Mouse (Mus musculus): ENCODE data around the gene Akr7a5.

The Akr7a5 gene

DNA sequence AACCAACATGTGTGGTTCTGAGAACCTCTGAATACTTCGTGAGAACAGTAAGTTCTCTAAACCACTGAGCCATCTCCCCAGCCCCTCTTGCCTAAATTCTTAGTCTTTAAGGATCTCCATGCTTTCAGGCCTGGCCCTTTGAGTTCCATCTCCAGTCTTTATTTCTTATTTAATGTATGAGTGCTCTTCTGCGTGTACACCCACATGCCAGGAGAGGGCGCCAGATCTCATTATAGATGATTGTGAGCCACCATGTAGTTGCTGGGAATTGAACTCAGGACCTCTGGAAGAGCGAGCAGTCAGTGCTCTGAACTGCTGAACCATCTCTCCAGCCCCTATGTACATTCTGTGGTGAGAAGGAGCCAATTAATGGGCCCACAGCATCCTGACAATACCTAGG is 2.1 kb downstream of the Akr7a5 start:
- no peaks in the 10 kb centered on the region for H3K27me3 ChIP-seq (ENCODE audit: control insufficient read depth, insufficient read depth, low read length, poor library complexity, severe bottlenecking)
- H3K36me3 ChIP-seq (ENCODE audit: control insufficient read depth, insufficient read depth, low read length, poor library complexity, severe bottlenecking), result peaks cover 7% of the 10 kb centered on the region; the same call in 1 of the 2 replicates
- peak; percentile 77 for DNase-seq (ENCODE audit: low read depth, low spot score)

- peak; percentile 25 for DNase-seq (ENCODE audit: low read depth, low spot score)
- peaks cover 7% of the 10 kb centered on the region; the same call in 1 of the 2 replicates for H3K36me3 ChIP-seq (ENCODE audit: control insufficient read depth, insufficient read depth, low read length, poor library complexity, severe bottlenecking)
- no peaks in the 10 kb centered on the region for H3K27me3 ChIP-seq (ENCODE audit: control insufficient read depth, insufficient read depth, low read length, poor library complexity, severe bottlenecking)
These were observed 7.9 kb downstream of the Akr7a5 start for GRCm38 (mm10) chr4:139318449-139318848.

DNA sequence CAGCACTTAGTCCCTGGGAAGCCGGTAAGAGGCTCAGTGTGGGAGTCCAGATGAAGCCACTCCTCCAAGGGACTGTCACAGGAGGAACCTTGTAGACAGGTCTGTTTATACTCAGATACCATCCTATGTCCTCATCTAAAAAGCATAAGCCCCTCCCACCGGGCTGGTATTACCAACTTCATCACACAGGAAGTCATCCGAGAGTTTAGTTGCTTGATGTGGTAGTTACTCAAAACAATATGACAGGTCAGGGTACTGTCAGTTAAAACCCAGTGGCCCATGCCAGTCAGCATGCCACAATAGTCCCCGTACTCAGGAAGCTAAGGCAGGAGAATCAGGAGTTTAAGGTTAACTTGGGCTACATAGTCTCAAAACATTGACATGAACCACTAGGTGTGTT is 9.2 kb downstream of the Akr7a5 start:
- DNase-seq (ENCODE audit: low read depth, low spot score), result no peak
- H3K27me3 ChIP-seq (ENCODE audit: control insufficient read depth, insufficient read depth, low read length, poor library complexity, severe bottlenecking), result no peaks in the 10 kb centered on the region
- peaks cover 7% of the 10 kb centered on the region; the same call in 1 of the 2 replicates for H3K36me3 ChIP-seq (ENCODE audit: control insufficient read depth, insufficient read depth, low read length, poor library complexity, severe bottlenecking)

DNA sequence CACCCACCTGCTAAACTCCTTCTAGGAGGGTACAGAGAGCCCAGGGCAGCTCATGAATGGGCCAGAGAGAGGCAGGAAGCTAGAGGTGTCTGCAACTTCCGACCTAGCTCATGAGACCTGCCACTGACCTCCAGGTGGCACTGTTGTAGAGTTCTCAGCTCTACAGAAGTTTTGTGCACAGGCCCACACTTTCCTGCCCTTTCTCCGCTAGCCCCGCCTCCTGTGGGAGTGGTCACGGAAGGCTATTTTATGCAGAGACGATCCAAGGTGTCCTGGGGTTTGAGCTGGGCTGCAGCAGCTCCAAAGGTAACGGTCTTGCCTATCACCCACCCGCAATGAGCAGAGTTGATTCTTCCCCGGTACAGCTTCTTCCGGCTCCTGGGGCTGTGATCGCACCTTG is 20.1 kb downstream of the Akr7a5 start:
- H3K27me3 ChIP-seq (ENCODE audit: control insufficient read depth, insufficient read depth, low read length, poor library complexity, severe bottlenecking), result no peaks in the 10 kb centered on the region
- peak; percentile 96 for DNase-seq (ENCODE audit: low read depth, low spot score)

DNA sequence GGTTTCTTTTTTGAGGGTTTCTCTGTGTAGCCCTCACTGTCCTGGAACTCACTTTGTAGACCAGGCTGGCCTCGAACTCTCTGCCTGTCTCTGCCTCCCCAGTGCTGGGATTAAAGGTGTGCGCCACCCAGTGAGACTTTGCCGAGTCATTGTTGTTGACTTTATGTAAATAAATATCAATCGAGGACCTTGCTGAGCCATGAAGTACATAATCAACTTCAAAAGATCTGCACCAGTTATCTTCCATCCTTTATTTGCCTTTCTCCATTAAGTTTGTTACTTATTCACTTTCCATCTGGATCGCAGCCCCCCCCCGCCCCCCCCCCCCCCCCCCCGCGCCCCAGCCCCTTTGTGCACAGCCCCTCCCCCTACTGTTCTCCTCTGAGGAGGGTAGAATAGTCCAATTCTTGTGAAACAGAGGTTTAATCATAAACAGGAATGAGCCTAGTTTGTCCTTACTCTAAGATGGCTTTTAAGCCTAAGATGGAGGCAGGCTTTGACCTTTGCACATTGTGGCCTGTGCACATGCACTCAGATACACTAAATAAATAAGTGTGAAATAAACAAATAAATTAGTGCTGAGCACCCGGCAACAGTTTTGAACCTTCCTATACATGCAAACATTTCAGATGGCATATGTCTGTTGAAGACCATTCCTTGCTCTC is 24.2 kb downstream of the Akr7a5 start:
- DNase-seq (ENCODE audit: low read depth, low spot score), result no peak

More for the DNA sequence above, 20.1 kb downstream of the Akr7a5 start:
- no peaks in the 10 kb centered on the region for H3K36me3 ChIP-seq (ENCODE audit: control insufficient read depth, insufficient read depth, low read length, poor library complexity, severe bottlenecking)

GRCm38 (mm10) chr4:139335507-139335906 is 25.0 kb downstream of the Akr7a5 start:
- DNase-seq (ENCODE audit: low read depth, low spot score), result no peak
- H3K27me3 ChIP-seq (ENCODE audit: control insufficient read depth, insufficient read depth, low read length, poor library complexity, severe bottlenecking), result no peaks in the 10 kb centered on the region

More for the DNA sequence above, 24.2 kb downstream of the Akr7a5 start:
- Histone ChIP-seq H3K27me3 (ENCODE audit: control insufficient read depth, insufficient read depth, low read length, poor library complexity, severe bottlenecking) (no peaks in the 10 kb centered on the region), H3K36me3 (ENCODE audit: control insufficient read depth, insufficient read depth, low read length, poor library complexity, severe bottlenecking) (no peaks in the 10 kb centered on the region)

DNA sequence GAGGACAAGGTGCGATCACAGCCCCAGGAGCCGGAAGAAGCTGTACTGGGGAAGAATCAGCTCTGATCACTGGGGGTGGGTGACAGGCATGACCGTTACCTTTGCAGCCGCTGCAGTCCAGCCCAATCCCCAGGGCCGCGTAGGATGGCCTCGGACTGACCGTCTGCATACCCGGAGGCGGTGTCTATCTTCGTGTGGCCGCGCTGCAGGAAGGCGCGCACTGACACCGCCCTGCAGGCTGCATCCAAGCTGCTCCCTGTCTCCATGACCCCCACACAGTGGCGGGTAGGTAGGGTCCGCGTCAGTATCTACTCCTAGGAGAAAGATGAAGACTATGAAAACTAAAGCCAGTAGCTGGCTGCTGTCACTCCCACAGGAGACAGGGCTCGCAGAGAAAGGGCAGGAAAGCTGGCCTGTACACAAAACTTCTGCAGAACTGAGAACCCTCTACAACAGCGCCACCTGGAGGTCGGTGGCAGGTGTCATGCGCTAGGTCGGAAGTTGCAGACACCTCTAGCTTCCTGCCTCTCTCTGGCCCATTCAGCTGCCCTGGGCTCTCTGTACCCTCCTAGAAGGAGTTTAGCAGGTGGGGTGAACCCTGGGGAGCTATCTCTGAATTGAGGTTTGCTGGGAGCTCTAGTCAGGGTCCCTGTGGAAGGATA is 26.4 kb downstream of the Akr7a5 start:
- peak; percentile 92 for DNase-seq (ENCODE audit: low read depth, low spot score)
- Histone ChIP-seq H3K27me3 (ENCODE audit: control insufficient read depth, insufficient read depth, low read length, poor library complexity, severe bottlenecking) (no peaks in the 10 kb centered on the region), H3K36me3 (ENCODE audit: control insufficient read depth, insufficient read depth, low read length, poor library complexity, severe bottlenecking) (no peaks in the 10 kb centered on the region)

More at GRCm38 (mm10) chr4:139335507-139335906, 25.0 kb downstream of the Akr7a5 start:
- no peaks in the 10 kb centered on the region for H3K36me3 ChIP-seq (ENCODE audit: control insufficient read depth, insufficient read depth, low read length, poor library complexity, severe bottlenecking)

GRCm38 (mm10) chr4:139338145-139338544 is 27.6 kb downstream of the Akr7a5 start:
- Histone ChIP-seq H3K36me3 (ENCODE audit: control insufficient read depth, insufficient read depth, low read length, poor library complexity, severe bottlenecking) (no peaks in the 10 kb centered on the region), H3K27me3 (ENCODE audit: control insufficient read depth, insufficient read depth, low read length, poor library complexity, severe bottlenecking) (no peaks in the 10 kb centered on the region)
- no peak for DNase-seq (ENCODE audit: low read depth, low spot score)

GRCm38 (mm10) chr4:139340835-139341234 is 30.3 kb downstream of the Akr7a5 start:
- DNase-seq (ENCODE audit: low read depth, low spot score), result no peak
- Histone ChIP-seq H3K27me3 (ENCODE audit: control insufficient read depth, insufficient read depth, low read length, poor library complexity, severe bottlenecking) (no peaks in the 10 kb centered on the region), H3K36me3 (ENCODE audit: control insufficient read depth, insufficient read depth, low read length, poor library complexity, severe bottlenecking) (no peaks in the 10 kb centered on the region)

- DNase-seq (ENCODE audit: low read depth, low spot score), result no peak
- no peaks in the 10 kb centered on the region for H3K27me3 ChIP-seq (ENCODE audit: control insufficient read depth, insufficient read depth, low read length, poor library complexity, severe bottlenecking)
- no peaks in the 10 kb centered on the region for H3K36me3 ChIP-seq (ENCODE audit: control insufficient read depth, insufficient read depth, low read length, poor library complexity, severe bottlenecking)
These were observed 31.2 kb downstream of the Akr7a5 start for GRCm38 (mm10) chr4:139341556-139342233.

- Histone ChIP-seq H3K36me3 (ENCODE audit: control insufficient read depth, insufficient read depth, low read length, poor library complexity, severe bottlenecking) (peaks cover 2% of the 10 kb centered on the region), H3K27me3 (ENCODE audit: control insufficient read depth, insufficient read depth, low read length, poor library complexity, severe bottlenecking) (no peaks in the 10 kb centered on the region)
- no peak for DNase-seq (ENCODE audit: low read depth, low spot score)
These were observed 33.2 kb downstream of the Akr7a5 start for GRCm38 (mm10) chr4:139343718-139344117.

- peaks cover 2% of the 10 kb centered on the region for H3K36me3 ChIP-seq (ENCODE audit: control insufficient read depth, insufficient read depth, low read length, poor library complexity, severe bottlenecking)
- no peak for DNase-seq (ENCODE audit: low read depth, low spot score)
- H3K27me3 ChIP-seq (ENCODE audit: control insufficient read depth, insufficient read depth, low read length, poor library complexity, severe bottlenecking), result no peaks in the 10 kb centered on the region
These were observed 35.0 kb downstream of the Akr7a5 start for GRCm38 (mm10) chr4:139345416-139346019.

DNA sequence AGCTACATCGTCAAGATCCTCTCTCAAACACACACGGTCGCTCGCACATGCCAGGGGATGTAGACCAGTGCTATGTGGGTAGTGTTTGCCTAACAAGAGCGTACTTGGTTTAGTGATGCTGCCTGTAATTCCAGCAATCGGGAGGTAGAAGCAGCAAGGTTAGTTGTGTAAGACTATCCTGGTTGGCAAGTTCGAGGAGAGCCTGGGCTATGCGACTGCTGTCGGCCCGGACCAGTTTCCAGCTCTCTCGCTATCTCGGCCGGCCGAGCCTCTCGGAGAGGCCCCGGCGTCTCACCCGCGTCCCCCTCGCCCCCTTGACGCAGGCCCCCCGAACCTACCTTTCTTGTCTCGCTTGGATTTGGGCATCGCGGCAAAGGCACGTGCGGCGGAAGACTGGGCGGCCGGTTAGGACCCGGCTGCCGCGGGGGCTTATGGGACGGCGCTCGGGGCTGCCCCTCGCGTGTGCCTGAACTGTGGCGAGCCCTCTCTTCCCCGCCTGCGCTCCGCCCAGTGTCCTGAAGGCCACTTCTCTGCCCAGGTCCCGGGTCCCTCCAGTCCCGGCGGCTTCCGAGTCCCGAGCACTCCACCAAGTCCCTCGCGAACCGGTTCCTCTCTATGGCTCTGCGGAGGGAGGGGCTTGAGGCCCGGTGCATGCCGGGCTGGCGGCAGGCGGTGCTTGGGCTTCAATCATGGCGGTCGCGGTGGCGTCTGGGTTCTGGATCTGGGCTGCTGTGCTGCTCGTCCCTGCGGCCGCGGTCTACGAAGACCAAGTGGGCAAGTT is 41.6 kb downstream of the Akr7a5 start, which contains the start of the genes Mrto4, Emc1 and Ubr4:
TSS of gene Mrto4 (minus strand) at position 646 of the 781 bp plus-strand sequence.
TSS of gene Emc1 (plus strand) at position 657 of the 781 bp plus-strand sequence.
TSS of gene Ubr4 (plus strand) at position 679 of the 781 bp plus-strand sequence.
- peak; percentile 85 for DNase-seq (ENCODE audit: low read depth, low spot score)
- Histone ChIP-seq H3K27me3 (ENCODE audit: control insufficient read depth, insufficient read depth, low read length, poor library complexity, severe bottlenecking) (no peaks in the 10 kb centered on the region), H3K36me3 (ENCODE audit: control insufficient read depth, insufficient read depth, low read length, poor library complexity, severe bottlenecking) (no peaks in the 10 kb centered on the region; the same call in none of the 2 replicates)

- Histone ChIP-seq H3K27me3 (ENCODE audit: control insufficient read depth, insufficient read depth, low read length, poor library complexity, severe bottlenecking) (no peaks in the 10 kb centered on the region), H3K36me3 (ENCODE audit: control insufficient read depth, insufficient read depth, low read length, poor library complexity, severe bottlenecking) (no peaks in the 10 kb centered on the region; the same call in none of the 2 replicates)
- no peak for DNase-seq (ENCODE audit: low read depth, low spot score)
These were observed 42.3 kb downstream of the Akr7a5 start for GRCm38 (mm10) chr4:139352832-139353231.
